Mouse (Mus musculus) heart, postnatal 0 days (tissue): ENCODE measurements around the gene Itga8.

Source experiments
- CTCF ChIP-seq: IDR thresholded peaks from 2 replicates; pipeline ENCODE4 v1.5.1; 2016; ENCODE audit warnings: antibody characterized with exemption, control low read depth, low read depth
- EP300 ChIP-seq: IDR thresholded peaks from 2 replicates; pipeline ENCODE4 v1.6.1; 2016; ENCODE audit warnings: antibody characterized with exemption, low read depth

DNA sequence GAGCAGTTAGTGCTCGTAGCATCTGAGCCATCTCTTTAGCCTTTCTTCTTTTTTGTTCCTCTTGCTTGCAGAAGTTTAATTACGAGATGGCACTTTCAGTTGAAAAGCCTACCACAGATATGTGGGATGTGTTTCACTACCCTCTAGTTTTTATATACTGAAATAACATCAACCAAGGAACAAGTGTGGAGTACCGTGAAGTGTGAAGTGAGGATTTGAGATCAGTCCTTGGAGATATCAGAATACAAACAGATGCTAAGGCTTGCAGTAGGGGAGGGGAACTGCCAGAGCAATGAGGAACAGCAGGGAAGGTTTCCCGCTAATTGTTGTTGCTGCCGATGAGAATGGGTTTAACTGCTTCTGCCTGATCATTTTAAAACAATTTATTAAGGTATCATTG lies 114.1 kb downstream of the Itga8 start:
- TF ChIP-seq EP300, result no peak
- no peak for TF ChIP-seq CTCF
